Mouse (Mus musculus) liver, postnatal 0 days (tissue): Measurements from ENCODE around the gene Ncoa6.

Source experiments
- CTCF ChIP-seq: sonication (generic); IDR thresholded peaks from 2 replicates; pipeline ENCODE4 v1.5.1; 2016; ENCODE audit warnings: antibody characterized with exemption, low read depth
- EP300 ChIP-seq: IDR thresholded peaks from 2 replicates; pipeline ENCODE4 v1.6.1; 2016; ENCODE audit warnings: antibody characterized with exemption, low read depth, mild to moderate bottlenecking

GRCm38 (mm10) chr2:155373886-155374285, 99.8 kb downstream of the Ncoa6 start:
- TF ChIP-seq CTCF, result no peak
- TF ChIP-seq EP300, result peak; percentile 36; the same call in 1 of the 2 replicates
